Mouse (Mus musculus) embryo, embryonic 9.5 days (tissue): ENCODE data around the gene Zc3h12c.
A peak's percentile ranks its signal among the peaks of the same experiment; 100 is the strongest.
"Not testable (repeated sequence)": the region's sequence is repeated elsewhere in the genome, so short reads cannot be mapped to it uniquely, and the experiment has no call there.

Experiments
- DNase-seq: peaks from one replicate; pipeline ENCODE4 v3.0.0-alpha.2; 2017; ENCODE audit errors: extremely low spot score

Gene Zc3h12c

GRCm38 (mm10) chr9:52102060-52102844 lies 66.1 kb downstream of the Zc3h12c start:
- DNase-seq: no peak

- DNase-seq: no peak
Measured at GRCm38 (mm10) chr9:52100426-52100825, 67.9 kb downstream of the Zc3h12c start.

- DNase-seq: peak; percentile 82
Measured at GRCm38 (mm10) chr9:52098600-52098999, 69.8 kb downstream of the Zc3h12c start.

- no peak for DNase-seq
Measured at GRCm38 (mm10) chr9:52097386-52097785, 71.0 kb downstream of the Zc3h12c start.

GRCm38 (mm10) chr9:52095666-52096065 lies 72.7 kb downstream of the Zc3h12c start:
- no peak for DNase-seq

GRCm38 (mm10) chr9:52094471-52094980 lies 73.8 kb downstream of the Zc3h12c start:
- DNase-seq: no peak

GRCm38 (mm10) chr9:52094016-52094415 lies 74.4 kb downstream of the Zc3h12c start:
- DNase-seq: no peak

- no peak for DNase-seq
Measured at GRCm38 (mm10) chr9:52093108-52093507, 75.3 kb downstream of the Zc3h12c start.

- no peak for DNase-seq
Measured at GRCm38 (mm10) chr9:52092311-52092710, 76.1 kb downstream of the Zc3h12c start.

GRCm38 (mm10) chr9:52091752-52092151 lies 76.6 kb downstream of the Zc3h12c start:
- DNase-seq: no peak

GRCm38 (mm10) chr9:52082414-52082813 lies 86.0 kb downstream of the Zc3h12c start:
- DNase-seq: no peak

GRCm38 (mm10) chr9:52081979-52082378 lies 86.4 kb downstream of the Zc3h12c start:
- DNase-seq: no peak

GRCm38 (mm10) chr9:52077692-52078091 lies 90.7 kb downstream of the Zc3h12c start:
- no peak for DNase-seq

- DNase-seq: no peak
Measured at GRCm38 (mm10) chr9:52076089-52076488, 92.3 kb downstream of the Zc3h12c start.

GRCm38 (mm10) chr9:52072202-52072601 lies 96.2 kb downstream of the Zc3h12c start:
- no peak for DNase-seq

- not testable (repeated sequence) for DNase-seq
Measured at GRCm38 (mm10) chr9:52071352-52071751, 97.0 kb downstream of the Zc3h12c start.

GRCm38 (mm10) chr9:52070052-52070451 lies 98.3 kb downstream of the Zc3h12c start:
- no peak for DNase-seq
